Mouse (Mus musculus): ENCODE results near the gene Ms4a6d.
"Not testable (repeated sequence)": the region's sequence is repeated elsewhere in the genome, so short reads cannot be mapped to it uniquely, and the experiment has no call there.

GRCm38 (mm10) chr19:11544383-11544782 is 60.3 kb downstream of the Ms4a6d start:
- TF ChIP-seq CTCF (IDR thresholded peaks at IDR 0.05; ENCODE audit: borderline replicate concordance, insufficient read depth, low read depth, low read length); POLR2A (IDR thresholded peaks at IDR 0.05; ENCODE audit: borderline replicate concordance, insufficient read depth, low read length): not testable (repeated sequence)

Measured in cerebellum, adult 2 months (tissue).